Mouse (Mus musculus): ENCODE data around the gene Pih1d1. TPM values are rescaled to one million over a fixed set of nuclear protein-coding genes. Genes with fewer than 3 reads are reported as not detected.
A peak's percentile ranks its signal among the peaks of the same experiment; 100 is the strongest.
"Not testable (repeated sequence)": the region's sequence is repeated elsewhere in the genome, so short reads cannot be mapped to it uniquely, and the experiment has no call there.

The Pih1d1 gene
- polyA plus RNA-seq, 1 experiment from 2014 or later: 87.1 TPM

DNA sequence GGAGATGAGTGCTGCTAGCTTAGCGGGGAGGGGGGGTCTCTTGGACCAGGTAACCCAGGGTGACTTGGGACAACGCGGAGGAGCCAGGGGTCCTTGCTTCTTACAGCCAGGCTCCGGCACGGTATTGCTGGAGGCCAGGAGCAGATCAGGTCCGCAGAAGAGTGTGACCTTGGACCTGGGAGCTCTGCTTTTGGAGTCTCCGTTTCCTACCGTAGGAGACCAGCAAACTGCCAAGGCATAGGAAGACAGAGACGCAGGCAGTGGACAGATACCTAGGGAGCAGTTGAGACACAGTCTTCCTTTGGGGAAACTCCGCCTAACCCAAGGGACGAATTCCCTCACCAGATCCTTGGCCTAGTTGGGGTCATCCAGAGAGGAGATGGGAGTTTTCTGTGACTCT is 11.6 kb downstream of the Pih1d1 start:
- Histone ChIP-seq H3K4me2 (no peak overlapping the region), H3K36me3 (replicated peaks) (no peaks in the 10 kb centered on the region; the same call in 1 of the 2 replicates), H3K9ac (no peak overlapping the region), H3K9me3 (no peaks in the 10 kb centered on the region), H3K27me3 (replicated peaks) (peaks cover 74% of the 10 kb centered on the region), H3K4me3 (no peak overlapping the region), H3K4me1 (peaks cover 31% of the 10 kb centered on the region), H3K27ac (no peak overlapping the region)
- WGBS: 40% methylated on average over 11 of the region's 11 CpGs
- ATAC-seq (replicated peaks): no peak

DNA sequence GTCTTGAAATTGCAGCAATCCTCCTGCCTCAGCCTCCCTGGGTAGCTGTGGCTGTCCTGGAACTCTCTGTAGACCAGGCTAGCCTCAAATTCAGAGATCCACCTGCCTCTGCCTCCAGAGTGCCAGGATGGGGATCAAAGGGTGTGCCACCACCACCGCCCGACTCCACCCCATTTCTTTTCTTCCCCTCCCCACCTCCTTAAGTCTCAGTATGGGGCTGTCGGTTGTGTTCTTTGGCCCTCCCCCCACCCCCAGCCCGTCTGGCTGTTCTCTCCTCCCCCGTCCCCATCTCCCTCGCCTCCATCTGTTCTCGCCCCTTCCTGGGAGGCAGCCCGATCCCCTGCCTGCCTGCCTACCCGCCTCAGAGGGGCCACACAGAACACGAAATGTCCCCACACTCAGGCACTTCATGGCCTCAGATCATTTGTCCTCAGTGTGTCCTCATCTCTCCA is 12.9 kb downstream of the Pih1d1 start:
- peaks cover 30% of the 10 kb centered on the region for H3K4me1 ChIP-seq
- no peak overlapping the region for H3K4me2 ChIP-seq
- no peak overlapping the region for H3K4me3 ChIP-seq
- peaks cover 78% of the 10 kb centered on the region for H3K27me3 ChIP-seq (replicated peaks)
- no peaks in the 10 kb centered on the region for H3K36me3 ChIP-seq (replicated peaks)
- 17% methylated on average over 10 of the region's 10 CpGs for WGBS
- H3K27ac ChIP-seq: no peak overlapping the region
- no peaks in the 10 kb centered on the region for H3K9me3 ChIP-seq
- ATAC-seq (replicated peaks): no peak
- no peak overlapping the region for H3K9ac ChIP-seq

GRCm38 (mm10) chr7:45167761-45168445 is 13.8 kb downstream of the Pih1d1 start:
- Histone ChIP-seq H3K4me2 (peak overlapping the region; percentile 26), H3K9ac (no peak overlapping the region), H3K27me3 (replicated peaks) (peaks cover 78% of the 10 kb centered on the region), H3K9me3 (no peaks in the 10 kb centered on the region), H3K36me3 (replicated peaks) (no peaks in the 10 kb centered on the region), H3K27ac (no peak overlapping the region), H3K4me1 (peaks cover 23% of the 10 kb centered on the region), H3K4me3 (peak overlapping the region; percentile 2; the same call in 1 of the 2 replicates)
- ATAC-seq (replicated peaks): no peak
- 2% methylated on average over 19 of the region's 19 CpGs for WGBS

DNA sequence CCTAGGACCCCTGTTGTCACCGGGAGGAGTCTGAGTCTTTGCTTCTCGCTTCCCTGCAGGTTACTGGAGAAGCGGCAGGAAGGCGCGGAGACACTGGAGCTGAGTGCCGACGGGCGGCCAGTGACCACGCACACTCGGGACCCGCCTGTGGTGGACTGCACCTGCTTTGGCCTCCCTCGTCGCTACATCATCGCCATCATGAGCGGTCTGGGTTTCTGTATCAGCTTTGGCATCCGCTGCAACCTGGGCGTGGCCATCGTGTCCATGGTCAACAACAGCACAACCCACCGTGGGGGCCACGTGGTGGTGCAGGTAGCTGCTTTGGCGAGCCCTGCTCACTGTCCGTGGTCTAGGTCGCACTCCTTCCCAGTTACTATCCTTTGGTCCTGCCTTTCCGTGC is 14.6 kb downstream of the Pih1d1 start:
- no peak for ATAC-seq (replicated peaks)
- no peaks in the 10 kb centered on the region for H3K36me3 ChIP-seq (replicated peaks)
- peak overlapping the region; percentile 8; the same call in 1 of the 2 replicates for H3K4me3 ChIP-seq
- peaks cover 21% of the 10 kb centered on the region for H3K4me1 ChIP-seq
- H3K27me3 ChIP-seq (replicated peaks): peaks cover 70% of the 10 kb centered on the region
- H3K9me3 ChIP-seq: no peaks in the 10 kb centered on the region
- no peak overlapping the region for H3K27ac ChIP-seq
- peak overlapping the region; percentile 37 for H3K4me2 ChIP-seq
- no peak overlapping the region for H3K9ac ChIP-seq
- 4% methylated on average over 24 of the region's 24 CpGs for WGBS

DNA sequence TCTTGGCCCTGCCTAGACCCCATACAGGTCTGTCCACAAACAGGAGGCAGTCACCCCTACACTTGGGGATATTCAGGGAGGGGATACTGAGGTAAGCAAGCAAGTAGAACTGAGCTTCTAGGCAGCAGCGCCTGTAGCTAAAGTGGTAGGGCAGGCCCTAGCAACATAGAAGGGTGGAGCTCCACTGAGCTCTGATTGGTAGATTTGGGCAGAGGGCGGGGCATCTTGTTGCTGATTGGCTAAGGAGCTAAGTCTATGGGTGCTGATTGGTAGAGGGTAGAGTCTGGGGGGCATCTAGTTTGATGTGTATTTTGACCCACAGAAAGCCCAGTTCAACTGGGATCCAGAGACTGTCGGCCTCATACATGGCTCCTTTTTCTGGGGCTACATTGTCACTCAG is 15.4 kb downstream of the Pih1d1 start:
- no peak for ATAC-seq (replicated peaks)
- 93% methylated on average over 3 of the region's 3 CpGs for WGBS

GRCm38 (mm10) chr7:45172974-45173373 is 18.9 kb downstream of the Pih1d1 start:
- Histone ChIP-seq H3K27me3 (replicated peaks) (peaks cover 71% of the 10 kb centered on the region), H3K4me3 (no peak overlapping the region), H3K4me2 (no peak overlapping the region), H3K27ac (no peak overlapping the region), H3K36me3 (replicated peaks) (no peaks in the 10 kb centered on the region), H3K4me1 (peaks cover 24% of the 10 kb centered on the region), H3K9me3 (no peaks in the 10 kb centered on the region), H3K9ac (no peak overlapping the region)
- ATAC-seq (replicated peaks): no peak
- 57% methylated on average over 7 of the region's 7 CpGs for WGBS

More for the DNA sequence above, 15.4 kb downstream of the Pih1d1 start:
- Histone ChIP-seq H3K27ac (no peak overlapping the region), H3K4me2 (no peak overlapping the region), H3K9ac (no peak overlapping the region), H3K4me3 (no peak overlapping the region), H3K9me3 (no peaks in the 10 kb centered on the region), H3K36me3 (replicated peaks) (no peaks in the 10 kb centered on the region), H3K4me1 (peaks cover 15% of the 10 kb centered on the region), H3K27me3 (replicated peaks) (peaks cover 70% of the 10 kb centered on the region)

DNA sequence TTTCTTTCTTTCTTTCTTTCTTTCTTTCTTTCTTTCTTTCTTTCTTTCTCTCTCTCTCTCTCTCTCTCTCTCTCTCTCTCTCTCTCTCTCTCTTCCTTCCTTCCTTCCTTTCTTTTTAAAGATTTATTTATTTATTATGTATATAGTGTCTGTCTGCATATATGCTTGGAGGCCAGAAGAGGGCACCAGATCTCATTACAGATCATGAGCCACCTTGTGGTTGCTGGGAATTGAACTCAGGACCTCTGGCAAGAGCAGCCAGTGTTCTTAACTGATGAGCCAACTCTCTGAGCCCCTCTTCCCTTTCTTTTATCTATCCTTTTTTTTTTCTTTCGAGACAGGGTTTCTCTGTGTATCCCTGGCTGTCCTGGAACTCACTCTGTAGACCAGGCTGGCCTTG is 19.7 kb downstream of the Pih1d1 start:
- WGBS: 50% methylated on average over 1 of the region's 1 CpGs
- H3K9ac ChIP-seq; H3K4me2 ChIP-seq; H3K4me3 ChIP-seq; H3K36me3 ChIP-seq (replicated peaks); ATAC-seq (replicated peaks); H3K9me3 ChIP-seq; H3K27ac ChIP-seq: not testable (repeated sequence)
- Histone ChIP-seq H3K27me3 (replicated peaks) (peaks cover 71% of the 10 kb centered on the region), H3K4me1 (peaks cover 16% of the 10 kb centered on the region)

- H3K27me3 ChIP-seq (replicated peaks): peaks cover 71% of the 10 kb centered on the region
- no peak for ATAC-seq (replicated peaks)
- H3K9me3 ChIP-seq: no peaks in the 10 kb centered on the region
- no peaks in the 10 kb centered on the region for H3K36me3 ChIP-seq (replicated peaks)
- no peak overlapping the region for H3K4me2 ChIP-seq
- H3K9ac ChIP-seq: no peak overlapping the region
- no peak overlapping the region for H3K4me3 ChIP-seq
- no peak overlapping the region for H3K27ac ChIP-seq
- peaks cover 14% of the 10 kb centered on the region for H3K4me1 ChIP-seq
- WGBS: 2% methylated on average over 29 of the region's 29 CpGs
Measured at GRCm38 (mm10) chr7:45174567-45175280, 20.6 kb downstream of the Pih1d1 start.

DNA sequence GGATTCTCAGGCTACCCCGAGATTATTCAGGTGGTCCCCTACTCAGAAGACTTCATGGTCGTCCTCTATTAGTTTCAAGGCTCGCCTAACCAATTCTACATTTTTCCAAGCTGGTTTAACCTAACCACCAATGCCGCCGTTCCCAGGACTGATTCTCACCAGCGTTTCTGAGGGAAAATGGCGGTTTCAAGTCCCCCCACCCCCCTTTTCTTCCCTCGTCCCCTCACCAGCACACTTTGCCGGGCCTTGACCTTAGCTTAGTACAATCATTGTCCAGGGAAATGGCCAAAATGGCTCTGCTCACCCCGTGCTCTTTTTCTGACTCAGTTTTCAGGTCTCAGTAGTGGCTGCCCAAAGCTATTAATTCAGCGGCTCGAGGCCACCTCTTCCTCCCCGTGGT is 21.3 kb downstream of the Pih1d1 start:
- WGBS: 4% methylated on average over 13 of the region's 13 CpGs
- Histone ChIP-seq H3K4me1 (peaks cover 14% of the 10 kb centered on the region), H3K9me3 (no peaks in the 10 kb centered on the region), H3K9ac (no peak overlapping the region), H3K4me3 (no peak overlapping the region), H3K4me2 (no peak overlapping the region), H3K27ac (no peak overlapping the region), H3K36me3 (replicated peaks) (no peaks in the 10 kb centered on the region), H3K27me3 (replicated peaks) (peaks cover 71% of the 10 kb centered on the region)
- ATAC-seq (replicated peaks): no peak

GRCm38 (mm10) chr7:45175929-45176328 is 21.8 kb downstream of the Pih1d1 start:
- H3K27ac ChIP-seq: no peak overlapping the region
- no peaks in the 10 kb centered on the region for H3K36me3 ChIP-seq (replicated peaks)
- WGBS: 2% methylated on average over 23 of the region's 23 CpGs
- H3K4me3 ChIP-seq: peak overlapping the region; percentile 18
- peaks cover 15% of the 10 kb centered on the region for H3K4me1 ChIP-seq
- H3K27me3 ChIP-seq (replicated peaks): peaks cover 76% of the 10 kb centered on the region
- no peaks in the 10 kb centered on the region for H3K9me3 ChIP-seq
- peak overlapping the region; percentile 35 for H3K4me2 ChIP-seq
- no peak for ATAC-seq (replicated peaks)
- H3K9ac ChIP-seq: 0 out of 2 replicates have a peak overlapping the region, but pooled peaks have one; percentile 4

DNA sequence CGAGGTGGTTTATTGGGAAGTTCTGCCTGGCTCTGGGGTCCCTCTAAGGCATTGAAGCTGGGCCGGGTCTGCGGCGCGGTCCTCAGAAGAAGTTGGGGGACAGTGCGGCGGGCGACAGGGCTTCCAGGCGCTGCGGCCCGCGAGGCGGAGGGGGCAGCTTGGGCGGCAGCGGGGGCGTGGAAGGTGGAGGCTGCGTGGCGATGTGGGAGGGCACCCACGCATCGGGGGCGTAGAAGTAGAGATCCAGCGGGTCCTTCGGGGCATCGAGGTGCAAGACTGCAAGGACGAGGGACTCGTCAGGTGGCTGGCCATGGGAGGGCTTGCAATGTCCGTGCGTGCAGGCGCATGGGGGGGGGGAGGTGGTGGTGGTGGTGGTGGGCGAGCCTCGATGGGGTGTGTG is 22.3 kb downstream of the Pih1d1 start:
- peaks cover 19% of the 10 kb centered on the region for H3K4me1 ChIP-seq
- WGBS: 4% methylated on average over 28 of the region's 31 CpGs
- H3K4me3 ChIP-seq: peak overlapping the region; percentile 18
- 0 out of 2 replicates have a peak overlapping the region, but pooled peaks have one; percentile 4 for H3K9ac ChIP-seq
- no peak overlapping the region for H3K27ac ChIP-seq
- H3K4me2 ChIP-seq: peak overlapping the region; percentile 35
- H3K27me3 ChIP-seq (replicated peaks): peaks cover 80% of the 10 kb centered on the region
- H3K36me3 ChIP-seq (replicated peaks): no peaks in the 10 kb centered on the region
- ATAC-seq (replicated peaks): no peak
- H3K9me3 ChIP-seq: no peaks in the 10 kb centered on the region

GRCm38 (mm10) chr7:45178550-45178949 is 24.4 kb downstream of the Pih1d1 start:
- no peak overlapping the region for H3K4me2 ChIP-seq
- peaks cover 96% of the 10 kb centered on the region for H3K27me3 ChIP-seq (replicated peaks)
- no peak overlapping the region for H3K4me3 ChIP-seq
- H3K4me1 ChIP-seq: peaks cover 33% of the 10 kb centered on the region
- 24% methylated on average over 7 of the region's 7 CpGs for WGBS
- H3K36me3 ChIP-seq (replicated peaks): no peaks in the 10 kb centered on the region
- no peaks in the 10 kb centered on the region for H3K9me3 ChIP-seq
- no peak overlapping the region for H3K9ac ChIP-seq
- no peak overlapping the region for H3K27ac ChIP-seq
- no peak for ATAC-seq (replicated peaks)
